Mouse (Mus musculus): ENCODE measurements at regions not wholly inside any gene's neighbourhood (a gene's known extent, or its start where the extent isn't known, plus 50 kb on each side); places are given as distances from the start of the nearest gene placed in this dataset.
A peak's percentile ranks its signal among the peaks of the same experiment; 100 is the strongest.

GRCm38 (mm10) chr1:49082555-49082954 lies 1817.9 kb upstream of the Tmeff2 start:
- ATAC-seq (ENCODE audit: insufficient number of reproducible peaks, low FRiP score, low TSS enrichment), result no peak

DNA sequence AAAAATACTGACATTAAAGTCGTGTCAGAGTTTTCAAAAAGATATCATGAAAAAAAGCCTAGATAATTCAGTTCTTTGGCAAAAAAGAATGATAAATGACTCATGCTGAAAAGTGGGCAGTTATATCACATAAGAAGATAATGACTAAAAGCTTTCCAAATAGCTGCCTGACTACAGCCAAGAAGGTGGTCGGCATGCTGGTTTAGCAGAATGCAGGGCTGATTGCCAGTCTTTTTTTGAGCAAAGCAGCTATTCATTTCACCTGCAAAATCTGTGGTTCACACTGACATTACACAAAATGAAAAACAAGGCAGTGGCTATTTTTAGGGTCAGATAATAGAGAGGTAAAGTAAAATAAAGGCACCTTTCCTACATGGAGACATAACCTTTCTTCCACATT lies 1800.9 kb upstream of the Tmeff2 start:
- peak; percentile 82 for ATAC-seq (ENCODE audit: insufficient number of reproducible peaks, low FRiP score, low TSS enrichment)

DNA sequence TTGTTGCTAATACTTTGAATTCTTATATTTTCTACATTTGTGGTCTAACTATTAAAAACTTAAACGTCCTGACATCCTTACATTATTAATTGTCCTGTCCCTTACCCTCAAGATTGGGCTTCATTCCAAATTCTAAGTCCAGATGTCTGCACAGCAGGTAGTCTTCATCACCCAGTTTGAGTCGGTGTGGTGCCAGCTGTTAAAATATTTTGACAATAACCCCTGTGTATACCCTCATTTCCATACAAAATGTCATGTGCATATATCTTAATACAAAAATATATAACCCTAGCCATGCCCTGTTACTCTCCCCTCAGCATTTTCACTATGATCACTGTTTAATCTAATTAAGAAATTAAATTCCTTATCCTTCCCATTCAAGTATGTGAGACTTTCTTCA lies 1791.4 kb upstream of the Tmeff2 start:
- ATAC-seq (ENCODE audit: insufficient number of reproducible peaks, low FRiP score, low TSS enrichment), result peak; percentile 40; the same call in 1 of the 2 replicates

GRCm38 (mm10) chr1:49109511-49109910 lies 1790.9 kb upstream of the Tmeff2 start:
- peak; percentile 85; the same call in 1 of the 2 replicates for ATAC-seq (ENCODE audit: insufficient number of reproducible peaks, low FRiP score, low TSS enrichment)
